Mouse (Mus musculus): Measurements from ENCODE around the gene Cfap65. TPM values are rescaled to one million over a fixed set of nuclear protein-coding genes. Genes with fewer than 3 reads are reported as not detected.

The Cfap65 gene
- polyA plus RNA-seq, 1 experiment from 2014 or later: 0.05 TPM

DNA sequence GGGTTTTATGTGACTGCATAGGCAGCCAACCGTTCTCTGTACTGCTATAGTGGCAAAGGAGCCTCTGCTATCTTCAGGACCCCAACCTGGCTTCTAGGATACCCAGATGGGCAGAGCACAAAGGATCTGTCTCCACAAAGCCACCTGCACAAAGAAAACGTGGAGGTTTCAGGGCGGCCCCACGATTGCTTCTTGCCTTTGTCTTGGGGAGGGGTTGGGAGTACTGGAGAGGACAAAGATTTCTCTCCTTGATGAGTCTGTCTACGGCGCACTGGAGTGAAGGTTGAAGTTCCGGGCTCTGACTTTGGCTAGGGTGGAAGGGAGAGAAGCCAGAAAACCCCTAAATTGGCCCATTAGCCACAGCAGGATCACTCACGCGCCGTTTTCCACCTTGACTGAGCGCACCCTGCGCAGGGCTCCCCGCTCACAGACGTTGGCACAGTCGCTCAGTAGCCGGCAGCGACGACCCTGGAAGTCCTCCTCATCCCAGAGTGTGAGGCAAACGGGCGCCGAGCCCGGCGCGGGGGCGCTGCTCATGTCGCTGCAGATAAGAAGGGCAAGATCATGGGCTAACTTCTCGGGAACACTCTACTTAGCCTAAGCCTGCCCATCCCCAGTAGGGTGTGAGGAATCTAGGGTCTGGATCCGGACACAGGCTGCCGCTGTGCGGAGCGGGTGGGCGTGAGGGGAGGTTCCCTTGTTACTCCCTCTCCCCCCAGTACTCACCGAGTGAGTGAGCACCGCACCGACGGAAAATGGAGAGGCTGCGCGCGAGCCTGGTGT lies 42.9 kb downstream of the Cfap65 start:
- no peak overlapping the region for H3K9ac ChIP-seq
- 2% methylated on average over 39 of the region's 39 CpGs for WGBS
- no peak for TF ChIP-seq CTCF (IDR thresholded peaks at IDR 0.05; ENCODE audit: low read depth)
- DNase-seq (no peak), ATAC-seq (ENCODE audit: insufficient read depth) (no peak)
- H3K4me2 ChIP-seq: no peak overlapping the region
- H3K36me3 ChIP-seq (ENCODE audit: insufficient read depth): no peaks in the 10 kb centered on the region
- H3K9me3 ChIP-seq (ENCODE audit: low read depth, low read length): no peaks in the 10 kb centered on the region
- H3K4me1 ChIP-seq (ENCODE audit: insufficient read depth): no peaks in the 10 kb centered on the region
- H3K4me3 ChIP-seq (ENCODE audit: low read depth, low read length): no peak overlapping the region
- H3K27me3 ChIP-seq (ENCODE audit: insufficient read depth, low read length): peaks cover 82% of the 10 kb centered on the region
- H3K27ac ChIP-seq (ENCODE audit: low read depth): no peak overlapping the region

DNA sequence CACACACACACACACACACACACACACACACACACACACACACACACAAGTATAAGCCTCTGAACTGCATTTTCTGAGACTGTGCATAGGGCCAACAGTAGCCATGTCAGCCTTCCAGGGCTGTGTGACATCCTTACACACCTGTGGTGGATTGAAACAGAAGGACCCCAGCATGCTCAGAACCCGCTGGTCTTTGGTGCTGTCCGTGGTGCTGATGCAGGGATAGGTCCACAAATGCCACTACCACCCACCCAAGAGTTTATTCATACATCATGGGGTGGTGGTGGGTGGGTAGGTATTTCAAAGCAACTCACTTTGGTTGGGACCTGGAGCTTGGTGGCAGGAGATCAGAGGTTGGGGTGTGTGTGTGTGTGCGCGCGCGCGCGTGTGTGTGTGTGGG lies 43.9 kb downstream of the Cfap65 start:
- peak; percentile 87 for DNase-seq
- H3K27ac ChIP-seq (ENCODE audit: low read depth): no peak overlapping the region
- no peak overlapping the region for H3K9ac ChIP-seq
- peaks cover 79% of the 10 kb centered on the region for H3K27me3 ChIP-seq (ENCODE audit: insufficient read depth, low read length)
- 9% methylated on average over 8 of the region's 8 CpGs for WGBS
- no peak for TF ChIP-seq CTCF (IDR thresholded peaks at IDR 0.05; ENCODE audit: low read depth)
- H3K9me3 ChIP-seq (ENCODE audit: low read depth, low read length): no peaks in the 10 kb centered on the region
- no peak overlapping the region for H3K4me2 ChIP-seq
- H3K4me1 ChIP-seq (ENCODE audit: insufficient read depth): no peaks in the 10 kb centered on the region
- ATAC-seq (ENCODE audit: insufficient read depth): no peak
- no peak overlapping the region for H3K4me3 ChIP-seq (ENCODE audit: low read depth, low read length)
- H3K36me3 ChIP-seq (ENCODE audit: insufficient read depth): no peaks in the 10 kb centered on the region

- WGBS: under 1% methylated on average over 43 of the region's 43 CpGs
- ATAC-seq (ENCODE audit: insufficient read depth) (no peak), DNase-seq (peak; percentile 23)
- TF ChIP-seq CTCF (IDR thresholded peaks at IDR 0.05; ENCODE audit: low read depth): no peak
- H3K4me3 ChIP-seq (ENCODE audit: low read depth, low read length): peak within 1 kb of the TSS; percentile 28
- H3K27ac ChIP-seq (ENCODE audit: low read depth): no peak within 1 kb of the TSS
- H3K36me3 ChIP-seq (ENCODE audit: insufficient read depth): no peaks in the 10 kb centered on the region
- H3K9me3 ChIP-seq (ENCODE audit: low read depth, low read length): no peaks in the 10 kb centered on the region
- no peak within 1 kb of the TSS for H3K9ac ChIP-seq
- peaks cover 87% of the 10 kb centered on the region for H3K27me3 ChIP-seq (ENCODE audit: insufficient read depth, low read length)
- no peaks in the 10 kb centered on the region for H3K4me1 ChIP-seq (ENCODE audit: insufficient read depth)
- H3K4me2 ChIP-seq: peak within 1 kb of the TSS; percentile 56
Observed at GRCm38 (mm10) chr1:74885369-74886042, 49.9 kb downstream of the Cfap65 start, which contains the start of gene Fev. TSS of gene Fev (minus strand) at chr1:74885419.

DNA sequence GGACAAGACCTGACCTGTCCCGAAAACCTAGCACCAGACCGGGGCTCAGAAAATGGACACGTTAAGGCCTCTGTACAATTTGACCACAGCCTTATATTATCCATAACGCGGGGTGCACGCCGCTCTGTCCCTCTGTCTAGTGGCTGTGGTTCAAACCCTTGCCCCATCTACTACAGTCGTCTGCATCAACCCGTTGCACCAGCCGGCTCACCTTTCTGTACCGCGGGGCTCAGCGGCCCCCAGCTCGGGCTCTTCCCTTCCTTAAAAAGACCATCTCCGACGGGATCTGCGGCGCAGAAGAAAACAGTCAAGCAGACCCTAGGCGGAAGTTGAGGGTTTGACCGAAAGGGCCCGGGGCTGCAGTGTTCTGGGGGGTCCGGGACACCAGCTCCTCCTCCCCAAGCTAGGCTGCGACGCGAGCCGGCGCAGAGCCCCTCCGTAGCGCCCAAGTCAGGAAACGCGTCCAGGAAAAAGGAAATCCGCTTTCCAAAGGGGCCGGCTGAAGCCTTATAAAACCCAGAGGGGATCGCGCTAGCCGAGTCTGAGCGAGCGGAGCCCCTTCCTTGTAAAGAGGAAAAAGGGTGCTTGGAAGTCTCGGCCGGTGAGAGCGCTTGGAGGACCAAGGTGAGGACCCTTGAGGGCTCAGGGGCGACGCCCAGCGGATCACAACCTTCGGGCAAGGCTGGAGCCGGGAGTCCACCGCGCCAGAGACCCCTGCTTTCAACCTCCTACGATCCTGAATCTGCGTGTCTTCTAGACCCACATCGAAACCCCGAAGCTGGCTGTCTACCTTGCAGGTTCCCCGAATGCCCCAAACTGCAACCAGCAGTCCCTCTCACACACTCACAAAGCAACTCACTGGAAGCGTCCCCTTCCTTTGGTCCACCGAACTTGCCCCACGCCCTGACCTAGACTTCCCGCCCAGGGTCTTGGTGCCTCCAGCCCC lies 50.9 kb downstream of the Cfap65 start:
- H3K36me3 ChIP-seq (ENCODE audit: insufficient read depth): no peaks in the 10 kb centered on the region
- H3K9ac ChIP-seq: no peak overlapping the region
- no peaks in the 10 kb centered on the region for H3K9me3 ChIP-seq (ENCODE audit: low read depth, low read length)

GRCm38 (mm10) chr1:74883441-74883840 lies 52.0 kb downstream of the Cfap65 start:
- H3K4me2 ChIP-seq: no peak overlapping the region
- H3K9me3 ChIP-seq (ENCODE audit: low read depth, low read length): no peaks in the 10 kb centered on the region
- no peaks in the 10 kb centered on the region for H3K36me3 ChIP-seq (ENCODE audit: insufficient read depth)
- no peak overlapping the region for H3K9ac ChIP-seq
- no peak for ATAC-seq (ENCODE audit: insufficient read depth)
- no peak for TF ChIP-seq CTCF (IDR thresholded peaks at IDR 0.05; ENCODE audit: low read depth)
- H3K4me1 ChIP-seq (ENCODE audit: insufficient read depth): no peaks in the 10 kb centered on the region
- WGBS: 4% methylated on average over 5 of the region's 5 CpGs
- no peak overlapping the region for H3K4me3 ChIP-seq (ENCODE audit: low read depth, low read length)
- H3K27me3 ChIP-seq (ENCODE audit: insufficient read depth, low read length): peaks cover 86% of the 10 kb centered on the region
- no peak overlapping the region for H3K27ac ChIP-seq (ENCODE audit: low read depth)
- DNase-seq: no peak

More for the DNA sequence above, 50.9 kb downstream of the Cfap65 start:
- H3K4me2 ChIP-seq: peak overlapping the region; percentile 56
- under 1% methylated on average over 57 of the region's 57 CpGs for WGBS
- H3K27ac ChIP-seq (ENCODE audit: low read depth): no peak overlapping the region
- H3K27me3 ChIP-seq (ENCODE audit: insufficient read depth, low read length): peaks cover 82% of the 10 kb centered on the region
- H3K4me3 ChIP-seq (ENCODE audit: low read depth, low read length): peak overlapping the region; percentile 28
- DNase-seq (peak; percentile 35), ATAC-seq (ENCODE audit: insufficient read depth) (no peak)
- H3K4me1 ChIP-seq (ENCODE audit: insufficient read depth): no peaks in the 10 kb centered on the region
- TF ChIP-seq CTCF (IDR thresholded peaks at IDR 0.05; ENCODE audit: low read depth): no peak

DNA sequence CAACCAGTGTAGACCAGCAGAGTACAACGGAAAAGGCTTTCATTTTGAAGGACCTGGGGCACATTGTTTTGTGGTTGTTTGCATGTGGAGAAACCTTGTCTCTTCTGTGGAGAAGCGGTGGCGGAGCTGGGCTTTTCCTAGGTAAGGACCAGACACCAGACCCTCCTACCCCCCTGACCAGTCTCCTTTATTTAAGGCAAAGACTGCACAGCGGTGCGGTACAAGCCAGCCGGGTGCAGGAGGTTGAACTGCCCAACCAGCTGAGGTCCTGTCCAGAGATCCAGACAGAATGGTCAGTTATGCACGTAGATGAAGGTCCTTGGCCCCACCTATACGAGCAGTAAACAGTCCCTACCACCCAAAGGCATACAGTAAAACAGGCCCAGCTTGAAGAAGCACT lies 52.6 kb downstream of the Cfap65 start:
- Histone ChIP-seq H3K4me2 (peak overlapping the region; percentile 55; the same call in 1 of the 2 replicates), H3K9ac (no peak overlapping the region; the same call in 1 of the 2 replicates), H3K36me3 (ENCODE audit: insufficient read depth) (no peaks in the 10 kb centered on the region), H3K4me1 (ENCODE audit: insufficient read depth) (no peaks in the 10 kb centered on the region), H3K27me3 (ENCODE audit: insufficient read depth, low read length) (peaks cover 81% of the 10 kb centered on the region), H3K27ac (ENCODE audit: low read depth) (no peak overlapping the region), H3K4me3 (ENCODE audit: low read depth, low read length) (peak overlapping the region; percentile 25; the same call in 1 of the 2 replicates), H3K9me3 (ENCODE audit: low read depth, low read length) (no peaks in the 10 kb centered on the region)
- no peak for TF ChIP-seq CTCF (IDR thresholded peaks at IDR 0.05; ENCODE audit: low read depth)
- DNase-seq (no peak), ATAC-seq (ENCODE audit: insufficient read depth) (no peak)
- 6% methylated on average over 8 of the region's 8 CpGs for WGBS
